Mouse (Mus musculus): ENCODE results near the gene Sec61a1. TPM values are rescaled to one million over a fixed set of nuclear protein-coding genes. Genes with fewer than 3 reads are reported as not detected.

Gene Sec61a1
- polyA plus RNA-seq, 1 experiment from 2014 or later: 171 TPM

- H3K4me1 ChIP-seq (replicated peaks; ENCODE audit: insufficient read depth, low read length): no peaks in the 10 kb centered on the region
- no peak for TF ChIP-seq CTCF (IDR thresholded peaks at IDR 0.05; ENCODE audit: low read depth)
- WGBS: 19% methylated on average over 4 of the region's 4 CpGs
- H3K36me3 ChIP-seq (ENCODE audit: insufficient read depth, low read length): no peaks in the 10 kb centered on the region
- H3K4me3 ChIP-seq (replicated peaks; ENCODE audit: low read depth, low read length): no peak overlapping the region
- no peak overlapping the region for H3K4me2 ChIP-seq (ENCODE audit: low read length)
- DNase-seq (ENCODE audit: low spot score) (no peak), ATAC-seq (replicated peaks; ENCODE audit: low FRiP score, low read depth) (no peak)
- H3K9me3 ChIP-seq (replicated peaks; ENCODE audit: low read length): no peaks in the 10 kb centered on the region
- no peak overlapping the region for H3K9ac ChIP-seq (ENCODE audit: low read depth, low read length)
- H3K27ac ChIP-seq: no peak overlapping the region
- no peaks in the 10 kb centered on the region for H3K27me3 ChIP-seq (ENCODE audit: insufficient read depth, low read length)
These were observed 38.8 kb upstream of the Sec61a1 start for GRCm38 (mm10) chr6:88557548-88557947.

- peaks cover 10% of the 10 kb centered on the region; the same call in 1 of the 2 replicates for H3K27me3 ChIP-seq (ENCODE audit: insufficient read depth, low read length)
- no peak overlapping the region for H3K9ac ChIP-seq (ENCODE audit: low read depth, low read length)
- no peak overlapping the region for H3K27ac ChIP-seq
- no peak overlapping the region for H3K4me2 ChIP-seq (ENCODE audit: low read length)
- WGBS: 77% methylated on average over 2 of the region's 2 CpGs
- no peak for TF ChIP-seq CTCF (IDR thresholded peaks at IDR 0.05; ENCODE audit: low read depth)
- no peaks in the 10 kb centered on the region for H3K9me3 ChIP-seq (replicated peaks; ENCODE audit: low read length)
- no peaks in the 10 kb centered on the region for H3K4me1 ChIP-seq (replicated peaks; ENCODE audit: insufficient read depth, low read length)
- no peak for DNase-seq (ENCODE audit: low spot score)
- H3K4me3 ChIP-seq (replicated peaks; ENCODE audit: low read depth, low read length): no peak overlapping the region
- ATAC-seq (replicated peaks; ENCODE audit: low FRiP score, low read depth): no peak
- no peaks in the 10 kb centered on the region for H3K36me3 ChIP-seq (ENCODE audit: insufficient read depth, low read length)
These were observed 31.2 kb upstream of the Sec61a1 start for GRCm38 (mm10) chr6:88549916-88550315.

DNA sequence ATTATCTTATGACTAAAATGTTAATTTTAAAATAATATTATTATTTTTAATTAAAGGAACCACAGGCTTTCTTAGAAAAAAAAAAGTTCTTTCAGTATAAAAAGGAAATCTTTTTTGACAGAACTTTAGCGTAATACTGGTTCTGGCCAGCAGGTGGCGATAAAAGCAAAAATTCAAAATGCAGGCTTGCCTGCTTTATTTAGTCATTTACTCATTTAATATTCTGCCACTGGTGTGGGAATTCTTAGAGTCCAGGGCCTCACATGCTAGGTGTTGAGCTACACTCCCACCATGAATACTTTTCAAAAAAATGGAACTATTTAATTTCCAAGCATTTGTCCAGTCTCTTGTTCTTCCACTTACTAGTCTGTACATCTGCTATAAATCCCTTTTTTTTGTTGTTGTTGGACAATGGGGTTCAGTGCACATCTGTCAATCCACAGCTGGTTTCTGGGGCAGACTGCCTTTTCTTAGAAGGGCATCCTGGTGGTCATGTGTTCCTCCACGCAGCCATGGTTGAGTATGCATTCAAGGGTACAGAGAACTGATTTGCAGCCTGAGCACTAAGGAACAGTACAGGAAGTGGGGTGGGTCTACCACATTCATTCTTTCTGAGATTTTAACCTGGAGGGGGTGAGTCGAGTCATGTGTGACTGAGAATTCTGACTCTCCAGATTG, 30.6 kb upstream of the Sec61a1 start:
- ATAC-seq (replicated peaks; ENCODE audit: low FRiP score, low read depth) (no peak), DNase-seq (ENCODE audit: low spot score) (peak; percentile 56)
- Histone ChIP-seq H3K4me1 (replicated peaks; ENCODE audit: insufficient read depth, low read length) (no peaks in the 10 kb centered on the region), H3K4me2 (ENCODE audit: low read length) (no peak overlapping the region), H3K9me3 (replicated peaks; ENCODE audit: low read length) (no peaks in the 10 kb centered on the region), H3K27ac (no peak overlapping the region), H3K27me3 (ENCODE audit: insufficient read depth, low read length) (peaks cover 13% of the 10 kb centered on the region; the same call in 1 of the 2 replicates), H3K36me3 (ENCODE audit: insufficient read depth, low read length) (no peaks in the 10 kb centered on the region), H3K9ac (ENCODE audit: low read depth, low read length) (no peak overlapping the region), H3K4me3 (replicated peaks; ENCODE audit: low read depth, low read length) (no peak overlapping the region)
- peak; percentile 77 for TF ChIP-seq CTCF (IDR thresholded peaks at IDR 0.05; ENCODE audit: low read depth)
- WGBS: 34% methylated on average over 4 of the region's 4 CpGs

- Histone ChIP-seq H3K4me3 (replicated peaks; ENCODE audit: low read depth, low read length) (no peak overlapping the region), H3K9me3 (replicated peaks; ENCODE audit: low read length) (no peaks in the 10 kb centered on the region), H3K27me3 (ENCODE audit: insufficient read depth, low read length) (peaks cover 14% of the 10 kb centered on the region; the same call in 1 of the 2 replicates), H3K9ac (ENCODE audit: low read depth, low read length) (no peak overlapping the region), H3K4me2 (ENCODE audit: low read length) (no peak overlapping the region), H3K27ac (no peak overlapping the region), H3K36me3 (ENCODE audit: insufficient read depth, low read length) (no peaks in the 10 kb centered on the region), H3K4me1 (replicated peaks; ENCODE audit: insufficient read depth, low read length) (no peaks in the 10 kb centered on the region)
- TF ChIP-seq CTCF (IDR thresholded peaks at IDR 0.05; ENCODE audit: low read depth): no peak
- WGBS: 83% methylated on average over 10 of the region's 10 CpGs
- DNase-seq (ENCODE audit: low spot score) (no peak), ATAC-seq (replicated peaks; ENCODE audit: low FRiP score, low read depth) (no peak)
These were observed 29.8 kb upstream of the Sec61a1 start for GRCm38 (mm10) chr6:88548405-88549049.

DNA sequence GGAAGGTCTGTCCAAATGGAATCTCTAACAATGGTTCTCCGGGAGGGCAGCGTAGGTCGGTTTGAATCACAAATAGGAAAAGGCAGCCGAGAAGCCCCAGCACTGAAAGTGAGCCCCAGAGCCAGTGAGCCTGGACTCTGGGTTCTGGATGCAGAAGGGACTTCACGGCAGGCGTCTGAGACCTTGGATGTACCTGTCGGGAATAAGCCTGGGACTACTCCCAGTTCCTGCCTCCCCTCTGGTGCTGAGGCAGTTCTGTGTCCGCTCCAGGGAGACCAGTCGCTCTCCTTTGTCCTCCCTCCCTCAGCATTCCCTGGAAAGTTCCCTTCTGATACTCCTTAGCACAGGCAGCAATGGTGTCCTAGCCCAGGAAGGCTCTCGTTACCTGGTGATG, 26.7 kb upstream of the Sec61a1 start:
- H3K27me3 ChIP-seq (ENCODE audit: insufficient read depth, low read length): peaks cover 14% of the 10 kb centered on the region; the same call in 1 of the 2 replicates
- no peaks in the 10 kb centered on the region for H3K36me3 ChIP-seq (ENCODE audit: insufficient read depth, low read length)
- H3K4me3 ChIP-seq (replicated peaks; ENCODE audit: low read depth, low read length): no peak overlapping the region
- no peak for DNase-seq (ENCODE audit: low spot score)
- 46% methylated on average over 10 of the region's 10 CpGs for WGBS
- H3K27ac ChIP-seq: no peak overlapping the region
- H3K9ac ChIP-seq (ENCODE audit: low read depth, low read length): no peak overlapping the region
- no peak for ATAC-seq (replicated peaks; ENCODE audit: low FRiP score, low read depth)
- no peaks in the 10 kb centered on the region for H3K4me1 ChIP-seq (replicated peaks; ENCODE audit: insufficient read depth, low read length)
- H3K4me2 ChIP-seq (ENCODE audit: low read length): no peak overlapping the region
- TF ChIP-seq CTCF (IDR thresholded peaks at IDR 0.05; ENCODE audit: low read depth): no peak
- no peaks in the 10 kb centered on the region for H3K9me3 ChIP-seq (replicated peaks; ENCODE audit: low read length)

GRCm38 (mm10) chr6:88544644-88545396, 26.1 kb upstream of the Sec61a1 start:
- DNase-seq (ENCODE audit: low spot score) (no peak), ATAC-seq (replicated peaks; ENCODE audit: low FRiP score, low read depth) (no peak)
- Histone ChIP-seq H3K9ac (ENCODE audit: low read depth, low read length) (no peak overlapping the region), H3K4me3 (replicated peaks; ENCODE audit: low read depth, low read length) (no peak overlapping the region), H3K4me2 (ENCODE audit: low read length) (no peak overlapping the region), H3K27ac (no peak overlapping the region), H3K36me3 (ENCODE audit: insufficient read depth, low read length) (no peaks in the 10 kb centered on the region), H3K27me3 (ENCODE audit: insufficient read depth, low read length) (peaks cover 14% of the 10 kb centered on the region; the same call in 1 of the 2 replicates), H3K4me1 (replicated peaks; ENCODE audit: insufficient read depth, low read length) (no peaks in the 10 kb centered on the region), H3K9me3 (replicated peaks; ENCODE audit: low read length) (no peaks in the 10 kb centered on the region)
- 40% methylated on average over 11 of the region's 11 CpGs for whole genome bisulfite sequencing
- TF ChIP-seq CTCF (IDR thresholded peaks at IDR 0.05; ENCODE audit: low read depth): no peak
